Comparison of ENCODE assay signal across 4 mouse cellular contexts in genomic region chr9:53143508-53143907, GRCm38 (mm10).
DNase-seq lines count a peak whose midpoint lies in the region; TF ChIP-seq lines count a peak whose summit lies in the region.
"Had no signal": no experiment of that assay in that cellular context is flagged by ENCODE, and none has a peak within 500 bp of the region (broad histone marks: within the 10 kb centered on the region; RNA-seq: fewer than 3 reads in every experiment).

No protein-coding gene starts in this region.

- H3K36me3 ChIP-seq in CH12.LX (replicated peaks in 1 of 2; ENCODE audit: control insufficient read depth in 1 of 2, insufficient read depth in 1 of 2, low read length in 1 of 2): peaks cover 0 to 8% of the 10 kb centered on the region in 2 experiments

- TF ChIP-seq RAD21 in CH12.LX (IDR thresholded peaks at IDR 0.05; ENCODE audit: low read depth, low read length): no peak

- TF ChIP-seq POLR2A in CH12.LX (IDR thresholded peaks at IDR 0.05; ENCODE audit: low read depth, low read length): no peak

- in situ Hi-C loops in CH12.LX (cut with MboI; ENCODE audit: low pct_ligation_motif_present, low pct_unique_long_range_greater_than_20kb, low sequenced_read_pairs): loop anchor here (25.0 kb wide), 1 partner anchor 781 kb away; no protein-coding TSS in a partner anchor

- peak; percentile 57 for TF ChIP-seq EP300 in CH12.LX (IDR thresholded peaks at IDR 0.05; ENCODE audit: low read length)

- peaks cover 3 to 45% of the 10 kb centered on the region in 2 experiments; a peak in 2 of 4 replicates for H3K4me1 ChIP-seq in CH12.LX (ENCODE audit: control insufficient read depth in 1 of 2, insufficient read depth in 2 of 2)

- no peaks in the 10 kb centered on the region for H3K27me3 ChIP-seq in CH12.LX (replicated peaks)
- H3K27me3 ChIP-seq: Patski had no signal

- H3K9ac ChIP-seq in CH12.LX (ENCODE audit: insufficient read depth, low read depth): no peak overlapping the region

- H3K27ac ChIP-seq in CH12.LX (ENCODE audit: insufficient read depth, low read depth): no peak overlapping the region

- H3K4me2 ChIP-seq in CH12.LX (ENCODE audit: insufficient read depth, low read depth, poor library complexity, severe bottlenecking): no peak overlapping the region

- no peak overlapping the region for H3K4me3 ChIP-seq in CH12.LX (replicated peaks in 1 of 3; ENCODE audit: low read depth in 2 of 3, low read length in 2 of 3, poor library complexity in 1 of 3)

- DNase-seq in CH12.LX (ENCODE audit: extremely low read depth): peak; percentile 3
- DNase-seq in thymus, postnatal 10 days (ENCODE audit: low spot score in 2 of 2): no peak

- no peak for TF ChIP-seq CTCF in CH12.LX (conservative IDR thresholded peaks at IDR 0.05 in 1 of 2, IDR thresholded peaks at IDR 0.05 in 1 of 2; ENCODE audit: low read depth in 2 of 2, low read length in 2 of 2)

- dilution Hi-C loops in CH12.LX (cut with MboI; ENCODE audit: extremely low pct_ligation_motif_present, extremely low pct_unique_long_range_greater_than_20kb, low sequenced_read_pairs): no loop called here

- H3K9me3 ChIP-seq in CH12.LX (replicated peaks; ENCODE audit: low read length): no peaks in the 10 kb centered on the region
- H3K9me3 ChIP-seq: G1E had no signal

- no peaks in the 10 kb centered on the region for H3K79me2 ChIP-seq in CH12.LX (replicated peaks; ENCODE audit: control insufficient read depth, extremely low read depth, insufficient read depth, poor library complexity, severe bottlenecking)

TF ChIP-seq in CH12.LX, 34 proteins besides CTCF, POLR2A, EP300 and RAD21:
- TF ChIP-seq TBP (conservative IDR thresholded peaks at IDR 0.05; ENCODE audit: low read depth, low read length) (no peak), JUN (IDR thresholded peaks at IDR 0.05; ENCODE audit: insufficient read depth, low read depth, low read length) (no peak), TCF12 (IDR thresholded peaks at IDR 0.05; ENCODE audit: low read depth, low read length) (no peak), JUND (conservative IDR thresholded peaks at IDR 0.05; ENCODE audit: low read depth, low read length) (peak; percentile 64; the same call in 1 of the 2 replicates), SIN3A (IDR thresholded peaks at IDR 0.05; ENCODE audit: low read length) (no peak), E2F4 (IDR thresholded peaks at IDR 0.05; ENCODE audit: insufficient replicate concordance, low read depth, low read length) (no peak), POLR2AphosphoS2 (IDR thresholded peaks at IDR 0.05; ENCODE audit: low read depth, low read length) (no peak), IRF4 (IDR thresholded peaks at IDR 0.05; ENCODE audit: low read depth, low read length) (peak; percentile 20; the same call in 1 of the 2 replicates)
